ENCODE assay signal across 8 mouse cellular contexts in the genomic region with DNA sequence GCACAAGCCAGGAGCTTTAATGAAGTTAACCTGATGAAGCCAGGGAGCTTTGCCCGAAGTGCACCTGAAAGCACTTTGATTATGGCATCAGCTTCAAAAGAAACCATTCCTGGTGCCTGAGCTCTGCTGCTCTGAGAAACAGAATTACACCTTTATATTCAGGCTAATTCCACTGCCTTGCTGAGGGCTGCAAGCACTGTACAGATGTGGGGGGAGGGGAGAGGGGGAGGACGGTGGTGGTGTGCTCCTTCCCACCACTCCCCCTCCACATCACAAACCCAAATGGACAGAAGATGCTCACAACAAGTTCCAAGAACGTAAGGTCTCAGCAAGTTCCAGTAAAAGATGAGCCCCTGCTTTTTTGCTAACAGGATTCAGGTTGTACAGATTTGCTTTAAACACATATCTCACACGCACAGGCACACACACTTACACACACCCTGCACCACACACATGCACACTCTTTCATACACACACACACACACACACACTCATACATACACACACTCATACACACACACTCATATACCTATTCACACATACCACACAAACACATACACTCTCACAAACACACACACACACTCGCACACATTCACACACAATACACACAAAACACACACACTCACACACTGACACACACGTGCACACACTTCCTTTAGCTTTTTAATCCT. TPM values are rescaled to one million over a fixed set of nuclear protein-coding genes. Genes with fewer than 3 reads are reported as not detected.
DNase-seq lines count a peak whose midpoint lies in the region; ATAC-seq lines count a peak whose summit lies in the region.
"Had no signal": no experiment of that assay in that cellular context is flagged by ENCODE, and none has a peak within 500 bp of the region (broad histone marks: within the 10 kb centered on the region; RNA-seq: fewer than 3 reads in every experiment).

No protein-coding gene starts in this region.

- H3K27ac ChIP-seq in kidney, embryonic 16.5 days (ENCODE audit: low read length), result no peak overlapping the region
- no peak overlapping the region for H3K27ac ChIP-seq in embryonic facial prominence, embryonic 11.5 days (replicated peaks; ENCODE audit: low read depth, low read length)
- no peak overlapping the region for H3K27ac ChIP-seq in forebrain, embryonic 14.5 days (ENCODE audit: low read depth, low read length)
- H3K27ac ChIP-seq in limb, embryonic 12.5 days, result peak overlapping the region; percentile 50

- H3K9me3 ChIP-seq in kidney, embryonic 16.5 days (ENCODE audit: low read length), result no peaks in the 10 kb centered on the region
- no peaks in the 10 kb centered on the region for H3K9me3 ChIP-seq in embryonic facial prominence, embryonic 11.5 days (replicated peaks; ENCODE audit: control insufficient read depth, low read length)
- H3K9me3 ChIP-seq in forebrain, embryonic 14.5 days (replicated peaks; ENCODE audit: control insufficient read depth, low read length), result no peaks in the 10 kb centered on the region
- H3K9me3 ChIP-seq in limb, embryonic 12.5 days, result no peaks in the 10 kb centered on the region

- DNase-seq in kidney, adult 9 months, result no peak
- DNase-seq in embryonic facial prominence, embryonic 11.5 days (ENCODE audit: low spot score), result no peak
- no peak for DNase-seq in forebrain, embryonic 14.5 days (ENCODE audit: low spot score)
- no peak for DNase-seq in left cerebral cortex, postnatal 4 days
- DNase-seq in adrenal gland, adult (ENCODE audit: inconsistent age in 2 of 2, low spot score in 1 of 2), result no peak
- DNase-seq: thymus, postnatal 25 days had no signal

- no peak overlapping the region for H3K9ac ChIP-seq in kidney, embryonic 16.5 days (replicated peaks; ENCODE audit: low read length)
- H3K9ac ChIP-seq in embryonic facial prominence, embryonic 11.5 days (replicated peaks; ENCODE audit: low read length), result no peak overlapping the region
- no peak overlapping the region for H3K9ac ChIP-seq in forebrain, embryonic 14.5 days (ENCODE audit: low read length)
- no peak overlapping the region for H3K9ac ChIP-seq in limb, embryonic 12.5 days (replicated peaks)

- H3K4me2 ChIP-seq in kidney, embryonic 16.5 days (replicated peaks; ENCODE audit: low read depth, low read length), result peak overlapping the region; percentile 8; the same call in 1 of the 2 replicates
- H3K4me2 ChIP-seq in embryonic facial prominence, embryonic 11.5 days (ENCODE audit: low read depth, low read length), result no peak overlapping the region
- H3K4me2 ChIP-seq in forebrain, embryonic 14.5 days (ENCODE audit: low read length), result no peak overlapping the region
- peak overlapping the region; percentile 34 for H3K4me2 ChIP-seq in limb, embryonic 12.5 days

- ATAC-seq in kidney, embryonic 16.5 days (ENCODE audit: low FRiP score, low TSS enrichment), result no peak
- peak; percentile 72; the same call in 1 of the 2 replicates for ATAC-seq in embryonic facial prominence, embryonic 11.5 days (replicated peaks; ENCODE audit: insufficient number of reproducible peaks, low FRiP score, low TSS enrichment, low read depth)
- ATAC-seq in forebrain, embryonic 14.5 days, result peak; percentile 41
- 0 out of 2 replicates have a peak, but pooled peaks have one; percentile 42 for ATAC-seq in limb, embryonic 12.5 days (ENCODE audit: insufficient number of reproducible peaks, insufficient read depth, low FRiP score, low TSS enrichment, low read depth)

- intact Hi-C loops in left cerebral cortex, postnatal 4 days (cut with DNase I), result loop anchor here (2.0 kb wide), 1 partner anchor 770 kb away; no protein-coding TSS in a partner anchor

- WGBS in kidney, embryonic 16.5 days, result 39% methylated on average over 6 of the region's 6 CpGs
- WGBS in embryonic facial prominence, embryonic 11.5 days, result 52% methylated on average over 6 of the region's 6 CpGs
- 56% methylated on average over 6 of the region's 6 CpGs for WGBS in forebrain, embryonic 14.5 days
- 36% methylated on average over 6 of the region's 6 CpGs for WGBS in limb, embryonic 12.5 days

- peaks cover 13% of the 10 kb centered on the region; the same call in 1 of the 2 replicates for H3K27me3 ChIP-seq in kidney, embryonic 16.5 days (ENCODE audit: insufficient read depth, low read length)
- no peaks in the 10 kb centered on the region for H3K27me3 ChIP-seq in embryonic facial prominence, embryonic 11.5 days (ENCODE audit: control insufficient read depth, insufficient read depth, low read length)
- no peaks in the 10 kb centered on the region; the same call in 1 of the 2 replicates for H3K27me3 ChIP-seq in forebrain, embryonic 14.5 days (replicated peaks; ENCODE audit: control insufficient read depth, insufficient read depth, low read length)
- H3K27me3 ChIP-seq in limb, embryonic 12.5 days, result peaks cover 7% of the 10 kb centered on the region; the same call in 1 of the 2 replicates

- no peaks in the 10 kb centered on the region for H3K36me3 ChIP-seq in kidney, embryonic 16.5 days (ENCODE audit: insufficient read depth, low read length)
- no peaks in the 10 kb centered on the region for H3K36me3 ChIP-seq in embryonic facial prominence, embryonic 11.5 days (replicated peaks; ENCODE audit: control insufficient read depth, insufficient read depth, low read depth, low read length)
- H3K36me3 ChIP-seq in forebrain, embryonic 14.5 days (ENCODE audit: control insufficient read depth, insufficient read depth, low read length), result no peaks in the 10 kb centered on the region
- no peaks in the 10 kb centered on the region for H3K36me3 ChIP-seq in limb, embryonic 12.5 days

- H3K4me1 ChIP-seq in kidney, embryonic 16.5 days (ENCODE audit: insufficient read depth, low read length), result peaks cover 23% of the 10 kb centered on the region; the same call in 1 of the 2 replicates
- peaks cover 3% of the 10 kb centered on the region; the same call in 1 of the 2 replicates for H3K4me1 ChIP-seq in embryonic facial prominence, embryonic 11.5 days (ENCODE audit: control insufficient read depth, insufficient read depth, low read length)
- no peaks in the 10 kb centered on the region; the same call in none of the 2 replicates for H3K4me1 ChIP-seq in forebrain, embryonic 14.5 days (ENCODE audit: control insufficient read depth, insufficient read depth, low read length)
- H3K4me1 ChIP-seq in limb, embryonic 12.5 days (replicated peaks), result peaks cover 31% of the 10 kb centered on the region

- H3K4me3 ChIP-seq in kidney, embryonic 16.5 days (ENCODE audit: low read length), result no peak overlapping the region
- no peak overlapping the region for H3K4me3 ChIP-seq in embryonic facial prominence, embryonic 11.5 days (ENCODE audit: low read depth, low read length)
- H3K4me3 ChIP-seq in forebrain, embryonic 14.5 days (ENCODE audit: low read depth, low read length), result no peak overlapping the region
- H3K4me3 ChIP-seq in limb, embryonic 12.5 days (replicated peaks), result no peak overlapping the region

RNA-seq across cellular contexts. Expression of a gene that starts 6.6 kb away (rescaled TPM):
- 10.2 and 11.2 TPM in 2 replicates for polyA plus RNA-seq in kidney, embryonic 16.5 days (2015; fragmentation: Nextera tagmentation; extraction: Ambion mirVana)
- polyA plus RNA-seq in embryonic facial prominence, embryonic 11.5 days (2014; fragmentation: Nextera tagmentation; extraction: Ambion mirVana), result 20.2 and 23.7 TPM in 2 replicates
- 16.3 and 23.8 TPM in 2 replicates for polyA plus RNA-seq in forebrain, embryonic 14.5 days (2014; fragmentation: Nextera tagmentation; extraction: Ambion mirVana)
- 70.7 and 86.2 TPM in 2 replicates for polyA plus RNA-seq in limb, embryonic 12.5 days (2016; fragmentation: Nextera tagmentation; extraction: Ambion mirVana)
- total RNA-seq in left cerebral cortex, postnatal 4 days (2021), result 10 to 100 TPM; 49.9 to 86.2 TPM

Comparison
In these comparisons a context has a peak if more than half of its experiments do, and no peak if none do; other contexts are left out.
1. H3K4me2 ChIP-seq: peak in kidney, embryonic 16.5 days (single experiment) and limb, embryonic 12.5 days (single experiment); none in embryonic facial prominence, embryonic 11.5 days (single experiment) and forebrain, embryonic 14.5 days (single experiment).